Mouse (Mus musculus) heart, embryonic 12.5 days (tissue): ENCODE results near the gene 1700042G07Rik. TPM values are rescaled to one million over a fixed set of nuclear protein-coding genes. Genes with fewer than 3 reads are reported as not detected.

Experiments used
- ATAC-seq: fragments of 200-750 bp; cut with Nextera tagmentation; 2 replicates; pipeline ENCODE4 v1.8.0; 2017; ENCODE audit warnings: moderate TSS enrichment, moderate library complexity; ENCODE audit not compliant: insufficient number of reproducible peaks, low FRiP score
- H3K27ac ChIP-seq: fragments of 300-500 bp; sonication (generic); 2 replicates; pipeline ENCODE4 v1.5.1; 2016; ENCODE audit warnings: mild to moderate bottlenecking, moderate library complexity; ENCODE audit not compliant: poor library complexity, severe bottlenecking
- H3K27me3 ChIP-seq: fragments of 300-500 bp; sonication (generic); replicated peaks from 2 replicates; pipeline ENCODE4 v1.6.1; 2016; ENCODE audit warnings: mild to moderate bottlenecking, moderate library complexity
- H3K36me3 ChIP-seq: fragments of 300-500 bp; sonication (generic); 2 replicates; pipeline ENCODE4 v1.6.1; 2016; ENCODE audit warnings: mild to moderate bottlenecking, moderate library complexity
- H3K4me1 ChIP-seq: fragments of 300-500 bp; sonication (generic); replicated peaks from 2 replicates; pipeline ENCODE4 v1.6.1; 2016; ENCODE audit warnings: mild to moderate bottlenecking
- H3K4me2 ChIP-seq: fragments of 300-500 bp; sonication (generic); 2 replicates; pipeline ENCODE4 v1.6.1; 2016; ENCODE audit warnings: mild to moderate bottlenecking, moderate library complexity
- H3K4me3 ChIP-seq: fragments of 300-500 bp; sonication (generic); 2 replicates; pipeline ENCODE4 v1.5.1; 2016; ENCODE audit warnings: mild to moderate bottlenecking
- H3K9ac ChIP-seq: fragments of 300-500 bp; sonication (generic); 2 replicates; pipeline ENCODE4 v1.6.1; 2016; ENCODE audit warnings: mild to moderate bottlenecking, moderate library complexity
- H3K9me3 ChIP-seq: fragments of 300-500 bp; sonication (generic); replicated peaks from 2 replicates; pipeline ENCODE4 v1.6.1; 2016; ENCODE audit warnings: mild to moderate bottlenecking, moderate library complexity
- WGBS: fragments of 180-500 bp; shearing (Covaris S2); methylation state at CpG from one replicate; pipeline ENCODE4 v1.1.7; 2016; 5-methylcytosine and 5-hydroxymethylcytosine counted together
- polyA plus RNA-seq: library from polyadenylated mRNA; unstranded; fragments of >200 nt; fragmentation: Nextera tagmentation; extraction: Ambion mirVana; gene quantifications from 2 replicates; pipeline ENCODE4 v1.2.1, GENCODE M21; 2016

The 1700042G07Rik gene
- polyA plus RNA-seq, 1 experiment from 2014 or later: not detected

DNA sequence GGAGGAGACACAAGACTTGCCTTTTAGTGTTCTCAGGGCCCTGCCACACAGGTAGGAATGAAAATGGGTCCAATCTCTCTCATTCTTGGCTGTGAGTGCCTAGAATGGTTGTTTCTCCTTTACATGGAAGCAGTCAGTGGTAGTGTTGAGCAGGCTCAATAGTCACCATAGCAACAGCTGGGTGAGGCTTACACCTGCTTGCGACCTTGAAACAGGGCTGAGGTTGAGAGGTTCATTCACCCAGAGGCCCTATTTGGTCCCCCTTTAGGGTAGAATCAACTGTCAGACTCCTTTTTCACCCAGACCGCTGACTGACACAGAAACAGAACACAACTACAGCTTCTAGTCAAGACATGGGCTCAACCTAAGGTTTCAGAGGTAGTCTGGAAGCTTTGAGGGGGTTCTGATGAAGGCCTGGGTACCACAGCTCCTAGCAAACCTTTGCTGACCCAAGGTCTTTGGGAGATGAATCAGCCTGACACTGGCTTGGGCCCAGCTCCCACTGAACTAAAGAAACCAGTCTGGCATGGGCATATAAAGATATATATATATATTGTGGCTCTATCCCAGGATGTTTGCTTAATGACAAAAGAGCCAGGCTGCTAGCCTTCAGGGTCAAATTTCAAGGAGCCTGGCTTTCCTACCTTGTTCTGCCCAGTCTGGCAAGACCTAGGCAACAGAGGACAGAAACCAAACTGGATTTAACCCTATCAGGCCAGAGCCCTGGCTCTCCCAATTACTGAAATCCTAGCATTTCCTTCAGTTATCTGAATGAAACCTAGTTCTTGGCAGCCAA lies 8.2 kb upstream of the 1700042G07Rik start:
- Histone ChIP-seq H3K4me3 (no peak overlapping the region), H3K36me3 (peaks cover 15% of the 10 kb centered on the region), H3K9ac (no peak overlapping the region), H3K27me3 (no peaks in the 10 kb centered on the region), H3K4me1 (peaks cover 25% of the 10 kb centered on the region), H3K9me3 (no peaks in the 10 kb centered on the region), H3K27ac (no peak overlapping the region), H3K4me2 (no peak overlapping the region)
- ATAC-seq: no peak
- WGBS: 81% methylated on average over 2 of the region's 2 CpGs

DNA sequence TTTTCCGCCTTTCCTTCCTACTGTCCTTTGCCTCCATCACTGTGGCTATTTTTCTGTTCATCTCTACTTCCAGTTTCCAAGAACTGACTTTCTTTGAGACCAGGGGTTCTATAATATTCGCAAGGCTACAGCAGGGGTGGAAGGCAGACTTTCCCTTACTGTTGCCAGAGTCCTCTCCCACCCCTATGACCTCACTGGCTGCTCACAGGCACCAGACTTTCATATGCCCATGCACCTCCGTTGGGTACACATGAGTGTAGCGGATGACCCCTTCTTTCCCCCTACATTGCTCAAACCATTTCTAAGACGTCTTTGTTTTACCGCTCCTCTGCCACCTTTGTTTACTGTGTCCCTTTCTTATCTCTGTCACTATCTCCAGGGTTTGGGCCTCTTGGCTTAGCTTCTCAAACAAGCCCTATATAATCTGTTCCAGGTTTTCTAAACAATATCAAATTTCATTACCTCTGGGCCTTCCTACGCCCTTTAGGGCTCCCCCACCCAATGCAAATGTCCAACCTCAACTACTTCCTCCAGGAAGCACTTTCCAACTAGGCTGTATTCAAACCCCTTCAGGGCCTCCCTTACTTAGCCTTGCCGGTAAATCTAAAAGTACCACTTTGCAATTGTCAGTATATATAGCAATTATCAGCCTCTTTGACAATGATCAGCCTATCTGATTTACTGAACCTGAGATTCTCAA lies 7.3 kb upstream of the 1700042G07Rik start:
- 70% methylated on average over 8 of the region's 8 CpGs for WGBS
- no peak overlapping the region for H3K9ac ChIP-seq
- H3K4me3 ChIP-seq: no peak overlapping the region
- ATAC-seq: no peak
- H3K4me2 ChIP-seq: no peak overlapping the region
- no peak overlapping the region for H3K27ac ChIP-seq
- no peaks in the 10 kb centered on the region for H3K9me3 ChIP-seq
- H3K4me1 ChIP-seq: peaks cover 16% of the 10 kb centered on the region
- H3K27me3 ChIP-seq: no peaks in the 10 kb centered on the region
- peaks cover 6% of the 10 kb centered on the region; the same call in 1 of the 2 replicates for H3K36me3 ChIP-seq

DNA sequence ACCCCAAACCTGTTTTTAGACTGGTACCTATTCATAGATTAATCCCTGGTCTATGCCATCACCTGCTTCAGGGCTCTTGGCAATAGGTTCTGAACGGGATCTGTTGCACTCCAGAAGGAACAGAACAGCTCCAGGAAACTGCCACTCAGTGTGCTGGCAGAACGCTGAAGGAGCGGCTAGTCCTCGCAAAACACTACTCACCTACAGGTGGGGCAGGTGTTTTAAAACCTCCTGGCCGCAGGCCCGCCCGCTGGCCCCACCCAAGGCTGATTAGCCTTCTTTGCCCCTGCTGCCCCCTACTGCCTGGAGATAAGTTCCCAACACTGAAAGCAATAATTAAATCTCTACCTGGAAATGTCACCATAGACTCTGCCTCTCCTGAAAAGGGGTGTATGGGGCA lies 5.8 kb upstream of the 1700042G07Rik start, which contains the start of gene Tspan1:
TSS of gene Tspan1 (minus strand) at position 198 of the 400 bp plus-strand sequence.
- H3K9ac ChIP-seq: no peak within 1 kb of the TSS
- H3K27me3 ChIP-seq: no peaks in the 10 kb centered on the region
- no peak within 1 kb of the TSS for H3K4me2 ChIP-seq
- peaks cover 11% of the 10 kb centered on the region for H3K4me1 ChIP-seq
- 25% methylated on average over 7 of the region's 7 CpGs for WGBS
- no peaks in the 10 kb centered on the region for H3K9me3 ChIP-seq
- no peaks in the 10 kb centered on the region for H3K36me3 ChIP-seq
- no peak for ATAC-seq
- no peak within 1 kb of the TSS for H3K27ac ChIP-seq
- H3K4me3 ChIP-seq: no peak within 1 kb of the TSS

DNA sequence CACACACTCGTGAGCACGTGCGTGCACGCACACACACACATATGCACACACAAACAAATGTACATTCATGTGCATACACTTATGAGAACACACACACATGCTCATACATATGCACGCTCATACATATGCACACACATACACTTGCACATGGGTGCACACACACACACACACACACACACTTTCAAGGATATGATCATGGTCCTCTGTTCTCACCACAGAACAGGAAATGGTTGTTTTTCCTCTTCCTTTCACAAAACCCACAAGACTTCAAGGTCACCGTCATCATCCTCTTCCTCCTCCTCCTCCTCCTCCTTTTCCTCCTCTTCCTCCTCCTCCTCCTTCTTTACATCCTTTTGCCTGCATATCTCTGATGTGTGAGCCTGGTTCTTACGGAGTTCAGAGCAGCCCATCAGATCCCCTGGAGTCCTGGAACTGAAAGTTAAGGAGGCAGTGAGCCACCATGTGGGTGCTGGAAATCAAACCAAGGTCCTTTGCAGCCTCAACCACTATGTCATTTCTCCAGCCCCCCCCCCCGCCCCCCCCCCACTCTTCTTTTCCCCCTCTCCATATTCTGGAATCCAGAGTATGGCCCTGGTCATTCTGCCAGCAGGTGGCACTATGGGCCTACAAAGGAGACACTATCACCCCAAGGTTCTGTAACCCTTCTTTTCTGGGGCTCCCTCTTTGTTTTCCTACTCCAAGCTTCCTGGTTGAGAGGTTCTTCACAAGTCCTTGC lies 4.4 kb upstream of the 1700042G07Rik start:
- Histone ChIP-seq H3K4me2 (no peak overlapping the region; the same call in 1 of the 2 replicates), H3K9me3 (no peaks in the 10 kb centered on the region), H3K4me1 (peaks cover 10% of the 10 kb centered on the region), H3K9ac (no peak overlapping the region), H3K27me3 (no peaks in the 10 kb centered on the region), H3K36me3 (no peaks in the 10 kb centered on the region), H3K4me3 (no peak overlapping the region), H3K27ac (no peak overlapping the region)
- 73% methylated on average over 7 of the region's 8 CpGs for WGBS
- no peak for ATAC-seq

DNA sequence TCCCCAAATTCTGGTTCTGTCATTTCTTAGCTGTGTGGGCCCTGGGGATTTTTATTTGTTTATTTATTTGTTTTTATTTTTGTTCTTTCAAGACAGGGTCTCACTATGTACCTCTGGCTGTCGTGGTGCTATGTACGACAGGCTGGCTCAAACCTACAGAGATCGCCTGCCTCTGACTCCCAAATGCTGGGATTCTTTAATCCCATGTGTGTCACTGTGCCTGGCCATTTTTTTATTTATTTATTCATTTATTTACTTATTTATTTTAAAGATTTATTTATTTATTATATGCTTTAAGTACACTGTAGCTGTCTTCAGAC lies 3.9 kb upstream of the 1700042G07Rik start:
- H3K9me3 ChIP-seq: no peaks in the 10 kb centered on the region
- H3K27ac ChIP-seq: no peak overlapping the region
- H3K36me3 ChIP-seq: no peaks in the 10 kb centered on the region
- H3K4me1 ChIP-seq: peaks cover 16% of the 10 kb centered on the region
- no peaks in the 10 kb centered on the region for H3K27me3 ChIP-seq
- 61% methylated on average over 3 of the region's 3 CpGs for WGBS
- ATAC-seq: no peak
- no peak overlapping the region for H3K4me3 ChIP-seq
- no peak overlapping the region for H3K9ac ChIP-seq
- H3K4me2 ChIP-seq: no peak overlapping the region

DNA sequence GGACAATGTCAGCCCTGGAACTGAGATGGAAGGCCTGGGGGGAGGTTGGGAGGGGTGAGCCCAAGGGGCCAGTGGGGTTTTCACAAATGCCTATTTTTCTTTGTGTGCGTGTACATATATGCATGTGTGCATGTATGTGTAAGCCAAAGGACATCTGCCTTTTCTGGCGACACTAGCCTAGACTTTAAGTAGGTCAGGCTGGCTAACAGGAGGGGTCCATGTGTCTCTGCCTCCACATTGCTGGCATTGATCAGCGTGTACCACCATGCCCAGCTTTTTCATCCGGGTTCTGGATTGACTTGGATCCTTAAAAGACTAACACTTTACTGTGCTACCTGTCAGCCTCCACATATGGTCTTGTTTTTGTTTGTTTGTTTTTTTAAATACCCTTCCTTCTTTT lies 580 bp downstream of the 1700042G07Rik start:
- H3K9ac ChIP-seq: no peak overlapping the region
- H3K4me2 ChIP-seq: no peak overlapping the region
- peaks cover 43% of the 10 kb centered on the region for H3K4me1 ChIP-seq
- no peaks in the 10 kb centered on the region for H3K27me3 ChIP-seq
- H3K27ac ChIP-seq: no peak overlapping the region
- H3K4me3 ChIP-seq: no peak overlapping the region
- 85% methylated on average over 4 of the region's 4 CpGs for WGBS
- H3K9me3 ChIP-seq: no peaks in the 10 kb centered on the region
- no peak for ATAC-seq
- no peaks in the 10 kb centered on the region for H3K36me3 ChIP-seq

DNA sequence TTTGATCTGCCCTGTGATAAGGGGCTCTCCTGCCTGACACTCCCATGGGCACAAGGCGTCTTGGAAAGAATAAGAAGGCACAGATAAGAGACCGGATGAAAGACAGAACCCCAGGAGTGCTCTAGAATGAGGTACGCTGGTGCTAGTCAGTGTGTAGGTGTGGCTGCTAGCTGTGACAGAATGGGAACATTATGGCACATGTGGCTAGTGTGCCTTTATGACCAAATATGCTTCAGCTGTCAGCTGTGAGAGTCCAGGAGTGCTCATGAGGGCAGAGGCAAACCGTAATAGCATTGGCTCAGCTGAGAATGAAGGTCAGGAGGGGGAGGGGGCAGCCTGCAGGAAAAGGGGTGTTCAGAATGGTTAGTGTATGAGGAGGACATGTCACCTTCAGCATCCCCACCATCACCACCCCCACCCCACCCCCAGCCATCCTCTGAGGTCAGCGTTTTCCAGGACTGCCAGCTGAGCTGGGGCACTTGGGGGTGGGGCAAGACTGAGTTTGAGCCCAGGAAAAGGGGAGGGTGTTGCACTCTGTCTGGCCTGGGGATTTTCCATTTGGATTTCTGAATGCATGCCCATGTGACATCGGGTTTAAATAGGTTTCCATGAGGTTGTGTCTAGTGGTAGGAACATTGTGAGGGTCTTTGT lies 1.4 kb downstream of the 1700042G07Rik start:
- peak; percentile 68 for ATAC-seq
- H3K9ac ChIP-seq: peak overlapping the region; percentile 55; the same call in 1 of the 2 replicates
- H3K36me3 ChIP-seq: no peaks in the 10 kb centered on the region
- no peaks in the 10 kb centered on the region for H3K9me3 ChIP-seq
- H3K27me3 ChIP-seq: no peaks in the 10 kb centered on the region
- peak overlapping the region; percentile 90 for H3K27ac ChIP-seq
- peaks cover 43% of the 10 kb centered on the region for H3K4me1 ChIP-seq
- no peak overlapping the region for H3K4me3 ChIP-seq
- WGBS: 17% methylated on average over 6 of the region's 6 CpGs
- peak overlapping the region; percentile 17; the same call in 1 of the 2 replicates for H3K4me2 ChIP-seq

DNA sequence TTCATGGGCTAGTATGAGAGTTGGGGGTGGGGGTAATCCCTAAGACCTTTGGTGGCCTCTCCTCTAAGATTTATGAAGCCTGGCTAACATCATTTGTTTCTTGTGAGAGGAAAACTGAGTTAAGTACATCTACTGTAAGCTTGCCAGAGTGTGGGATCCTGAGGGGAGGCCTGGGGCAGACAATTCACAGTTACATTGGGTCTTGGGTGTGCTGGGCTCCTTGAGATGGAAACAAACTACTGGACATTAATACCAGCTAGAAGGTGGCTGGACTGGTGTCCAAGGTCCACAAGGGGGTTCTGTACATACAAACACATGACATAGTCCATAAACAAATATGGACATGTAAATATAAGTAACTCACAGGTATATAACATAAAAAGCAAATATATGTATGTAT lies 2.0 kb downstream of the 1700042G07Rik start:
- Histone ChIP-seq H3K9me3 (no peaks in the 10 kb centered on the region), H3K9ac (no peak overlapping the region), H3K27me3 (no peaks in the 10 kb centered on the region), H3K4me2 (no peak overlapping the region), H3K36me3 (no peaks in the 10 kb centered on the region), H3K4me1 (peaks cover 43% of the 10 kb centered on the region), H3K4me3 (no peak overlapping the region), H3K27ac (peak overlapping the region; percentile 90)
- ATAC-seq: no peak

DNA sequence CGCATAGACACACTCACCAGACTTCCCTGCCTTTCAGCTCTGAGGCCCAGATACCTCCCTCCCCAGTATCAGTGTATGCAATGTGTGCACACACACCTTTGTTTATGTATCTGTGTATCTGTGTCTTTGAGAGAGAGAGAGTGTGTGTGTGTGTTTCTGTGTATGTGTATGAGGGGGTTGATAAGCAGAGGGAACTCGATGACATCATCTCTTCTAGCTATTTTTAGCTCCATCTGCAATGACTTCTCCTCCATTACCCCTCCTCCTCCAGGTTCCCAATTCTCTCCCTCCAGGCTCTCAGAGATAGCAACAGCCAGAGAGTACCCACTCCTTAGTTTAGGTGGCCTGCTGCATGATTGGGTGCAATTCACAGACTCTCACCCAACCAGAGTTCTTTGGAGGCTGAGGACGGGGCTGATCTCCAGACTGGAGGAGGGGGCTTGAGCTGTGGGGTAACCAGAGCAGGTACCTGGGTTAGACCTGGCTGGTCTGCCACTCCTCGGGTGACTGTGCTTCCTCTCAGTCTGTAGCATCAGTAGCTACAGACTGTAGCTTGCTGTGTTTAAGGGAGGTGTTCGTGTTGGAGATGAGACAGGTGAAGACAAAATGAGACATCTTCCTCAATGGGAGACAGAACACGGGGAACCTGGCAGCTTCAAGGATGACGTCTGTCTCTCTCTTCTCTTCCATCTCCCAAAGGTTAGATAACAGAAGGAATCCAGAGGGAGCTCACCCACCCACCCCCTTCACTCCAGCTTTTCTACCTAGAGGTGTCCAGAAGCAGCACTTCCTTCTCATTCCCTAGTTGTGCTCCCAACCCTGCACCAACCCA lies 2.8 kb downstream of the 1700042G07Rik start:
- Histone ChIP-seq H3K9me3 (no peaks in the 10 kb centered on the region), H3K4me2 (peak overlapping the region; percentile 64), H3K27me3 (no peaks in the 10 kb centered on the region), H3K4me1 (peaks cover 43% of the 10 kb centered on the region), H3K36me3 (no peaks in the 10 kb centered on the region), H3K27ac (peak overlapping the region; percentile 90), H3K4me3 (peak overlapping the region; percentile 34), H3K9ac (peak overlapping the region; percentile 66)
- WGBS: 31% methylated on average over 7 of the region's 7 CpGs
- ATAC-seq: peak; percentile 40

DNA sequence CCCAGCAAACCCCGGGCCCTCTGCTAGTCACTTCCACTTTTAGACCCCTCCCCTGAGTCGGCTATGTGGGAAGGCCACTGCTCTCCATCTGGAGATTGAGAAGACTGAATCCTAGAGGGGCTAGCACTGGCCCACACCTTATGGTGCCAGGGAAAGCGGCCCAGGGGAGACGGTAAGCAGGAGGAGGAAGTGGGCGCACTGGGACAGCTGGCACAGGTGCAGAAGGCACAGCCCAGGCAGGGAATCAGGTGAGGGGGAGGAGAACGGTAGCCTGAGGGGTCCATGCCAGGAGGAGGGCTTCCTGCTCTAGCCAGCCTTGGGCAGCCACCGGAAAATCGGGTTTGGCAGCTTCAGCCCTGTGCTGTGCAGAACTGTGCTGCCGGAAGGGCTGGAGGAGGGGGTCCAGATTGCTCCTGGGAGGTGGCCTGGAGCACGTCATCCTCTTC lies 3.4 kb downstream of the 1700042G07Rik start:
- H3K9ac ChIP-seq: peak overlapping the region; percentile 66
- 15% methylated on average over 10 of the region's 10 CpGs for WGBS
- H3K4me2 ChIP-seq: peak overlapping the region; percentile 64
- H3K4me1 ChIP-seq: peaks cover 43% of the 10 kb centered on the region
- H3K9me3 ChIP-seq: no peaks in the 10 kb centered on the region
- H3K36me3 ChIP-seq: no peaks in the 10 kb centered on the region
- H3K27me3 ChIP-seq: no peaks in the 10 kb centered on the region
- peak overlapping the region; percentile 34 for H3K4me3 ChIP-seq
- peak overlapping the region; percentile 90 for H3K27ac ChIP-seq
- peak; percentile 62 for ATAC-seq
